Mouse (Mus musculus) forebrain, embryonic 10.5 days (tissue): ENCODE data around the gene Gm10722. TPM values are rescaled to one million over a fixed set of nuclear protein-coding genes. Genes with fewer than 3 reads are reported as not detected.
"Not testable (repeated sequence)": the region's sequence is repeated elsewhere in the genome, so short reads cannot be mapped to it uniquely, and the experiment has no call there.

Source experiments
- DNase-seq: peaks from one replicate; pipeline ENCODE4 v3.0.0-alpha.2; 2017; ENCODE audit warnings: low spot score; ENCODE audit errors: extremely low spot score
- H3K27ac ChIP-seq: fragments of 300-500 bp; sonication (generic); 2 replicates; pipeline ENCODE4 v1.5.1; 2016; ENCODE audit warnings: mild to moderate bottlenecking
- H3K27me3 ChIP-seq: fragments of 300-500 bp; sonication (generic); 2 replicates; pipeline ENCODE4 v1.6.1; 2016; ENCODE audit warnings: mild to moderate bottlenecking; ENCODE audit not compliant: poor library complexity, severe bottlenecking
- H3K36me3 ChIP-seq: fragments of 300-500 bp; sonication (generic); replicated peaks from 2 replicates; pipeline ENCODE4 v1.6.1; 2016; ENCODE audit warnings: mild to moderate bottlenecking, moderate library complexity
- H3K4me1 ChIP-seq: fragments of 300-500 bp; sonication (generic); 2 replicates; pipeline ENCODE4 v1.6.1; 2016
- H3K4me3 ChIP-seq: fragments of 300-500 bp; sonication (generic); 2 replicates; pipeline ENCODE4 v1.5.1; 2016; ENCODE audit warnings: mild to moderate bottlenecking, moderate library complexity
- H3K9me3 ChIP-seq: fragments of 300-500 bp; sonication (generic); 2 replicates; pipeline ENCODE4 v1.6.1; 2016; ENCODE audit warnings: mild to moderate bottlenecking, moderate library complexity
- WGBS: fragments of 180-500 bp; shearing (Covaris S2); methylation state at CpG from one replicate; pipeline ENCODE4 v1.1.7; 2016; 5-methylcytosine and 5-hydroxymethylcytosine counted together
- microRNA-seq: library from miRNA; unstranded; fragments of <30 nt; microRNA quantifications from one replicate; pipeline ENCODE4, GENCODE M21; 2017
- polyA plus RNA-seq: library from polyadenylated mRNA; unstranded; fragments of >200 nt; fragmentation: Nextera tagmentation; extraction: Ambion mirVana; gene quantifications from 2 replicates; pipeline ENCODE4 v1.2.1, GENCODE M21; 2016

Gm10722 gene
- polyA plus RNA-seq, 1 experiment from 2014 or later: not detected

GRCm38 (mm10) chr9:3030677-3031318 lies 30.1 kb downstream of the Gm10722 start:
- H3K4me1 ChIP-seq, H3K27me3 ChIP-seq, H3K9me3 ChIP-seq, H3K27ac ChIP-seq, H3K36me3 ChIP-seq, H3K4me3 ChIP-seq: not testable (repeated sequence)
- DNase-seq: peak; percentile 100
- WGBS: 66% methylated on average over 2 of the region's 10 CpGs

- not testable (repeated sequence) for H3K27ac ChIP-seq, H3K4me1 ChIP-seq, H3K4me3 ChIP-seq, H3K27me3 ChIP-seq, H3K36me3 ChIP-seq, DNase-seq, H3K9me3 ChIP-seq
- 47% methylated on average over 1 of the region's 8 CpGs for WGBS
Observed at GRCm38 (mm10) chr9:3034299-3034698, 33.6 kb downstream of the Gm10722 start, which contains the start of gene Gm17535. Gm17535 (plus strand) TSS chr9:3034599.

DNA sequence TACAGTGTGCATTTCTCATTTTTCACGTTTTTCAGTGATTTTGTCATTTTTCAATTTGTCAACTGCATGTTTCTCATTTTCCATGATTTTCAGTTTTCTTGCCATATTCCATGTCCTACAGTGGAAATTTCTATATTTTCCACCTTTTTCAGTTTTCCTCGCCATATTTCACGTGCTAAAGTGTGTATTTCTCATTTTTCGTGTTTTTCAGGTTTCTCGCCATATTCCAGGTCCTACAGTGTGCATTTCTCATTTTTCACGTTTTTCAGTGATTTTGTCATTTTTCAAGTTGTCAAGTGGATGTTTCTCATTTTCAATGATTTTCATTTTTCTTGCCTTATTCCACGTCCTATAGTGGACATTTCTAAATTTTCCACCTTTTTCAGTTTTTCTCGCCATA lies 35.9 kb downstream of the Gm10722 start, which contains the start of gene Gm10715:
Gene Gm10715 (plus strand): TSS at position 301 of the 400 bp plus-strand sequence.
- H3K27ac ChIP-seq, H3K27me3 ChIP-seq, DNase-seq, H3K36me3 ChIP-seq, H3K4me3 ChIP-seq, H3K4me1 ChIP-seq: not testable (repeated sequence)
- H3K9me3 ChIP-seq: peaks cover 13% of the 10 kb centered on the region; the same call in 1 of the 2 replicates
- 74% methylated on average over 8 of the region's 8 CpGs for WGBS

- not testable (repeated sequence) for H3K4me3 ChIP-seq
- DNase-seq: peak; percentile 20
Observed at GRCm38 (mm10) chr9:3038161-3038560, 37.4 kb downstream of the Gm10722 start.

More at GRCm38 (mm10) chr9:3038161-3038560, 37.4 kb downstream of the Gm10722 start:
- H3K27me3 ChIP-seq, H3K27ac ChIP-seq, H3K4me1 ChIP-seq, H3K36me3 ChIP-seq: not testable (repeated sequence)
- H3K9me3 ChIP-seq: peaks cover 24% of the 10 kb centered on the region
- 64% methylated on average over 4 of the region's 4 CpGs for WGBS

Small RNA genes within 50 kb of the gene (microRNA-seq; reads per million reads assigned to microRNA genes)
- gene Mir101c: not detected

Other genes starting within 250 kb of the Gm10722 start
- not detected in 2 replicates for gene Gm11168, start 2.4 kb downstream of the Gm10722 start, polyA plus RNA-seq
- gene Gm10721, start 12.2 kb downstream of the Gm10722 start, polyA plus RNA-seq: not detected in 2 replicates
- not detected in 2 replicates for gene Gm10720, start 14.7 kb downstream of the Gm10722 start, polyA plus RNA-seq
- gene Gm10719, start 16.5 kb downstream of the Gm10722 start, polyA plus RNA-seq: not detected in 2 replicates
- not detected in 2 replicates for gene Gm10718, start 22.6 kb downstream of the Gm10722 start, polyA plus RNA-seq
- gene Gm10717, start 24.5 kb downstream of the Gm10722 start, polyA plus RNA-seq: not detected in 2 replicates
- gene Gm17535, start 33.7 kb downstream of the Gm10722 start, polyA plus RNA-seq: not detected in 2 replicates
- not detected in 2 replicates for gene Gm10715, start 36.0 kb downstream of the Gm10722 start, polyA plus RNA-seq